Mouse (Mus musculus): ENCODE measurements at regions not wholly inside any gene's neighbourhood (a gene's known extent, or its start where the extent isn't known, plus 50 kb on each side); places are given as distances from the start of the nearest gene placed in this dataset.
"Not testable (repeated sequence)": the region's sequence is repeated elsewhere in the genome, so short reads cannot be mapped to it uniquely, and the experiment has no call there.

DNA sequence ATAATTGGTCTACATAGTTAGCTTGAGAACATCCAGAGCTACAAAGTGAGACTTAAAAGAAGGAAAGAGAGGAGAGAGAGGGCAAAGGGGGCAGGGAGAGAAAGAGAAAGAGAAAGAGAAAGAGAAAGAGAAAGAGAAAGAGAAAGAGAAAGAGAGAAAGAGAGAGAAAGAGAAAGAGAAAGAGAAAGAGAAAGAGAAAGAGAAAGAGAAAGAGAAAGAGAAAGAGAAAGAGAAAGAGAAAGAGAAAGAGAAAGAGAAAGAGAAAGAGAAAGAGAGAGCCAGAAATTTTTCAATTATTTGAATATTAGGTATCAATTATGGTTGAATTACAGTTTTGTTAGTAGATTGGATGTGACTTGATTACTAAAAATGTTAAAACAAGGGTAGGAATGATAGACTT is 156.9 kb downstream of the Cox7c start:
- TF ChIP-seq HCFC1 (IDR thresholded peaks at IDR 0.05; ENCODE audit: low read depth, low read length); POLR2A (IDR thresholded peaks at IDR 0.05; ENCODE audit: control insufficient read depth in 1 of 2, insufficient read depth in 1 of 2, low read depth in 1 of 2, low read length in 2 of 2, poor library complexity in 1 of 2); GATA1 (IDR thresholded peaks at IDR 0.05; ENCODE audit: low read depth, low read length); ZKSCAN1 (IDR thresholded peaks at IDR 0.05; ENCODE audit: low read depth, low read length): not testable (repeated sequence)

All from MEL (cell line).